Mouse (Mus musculus): ENCODE data around the gene Sox6. TPM values are rescaled to one million over a fixed set of nuclear protein-coding genes. Genes with fewer than 3 reads are reported as not detected.

Sox6 gene
- polyA plus RNA-seq, 1 experiment from 2014 or later: 37.1 TPM

- DNase-seq (ENCODE audit: low spot score) (no peak), ATAC-seq (replicated peaks; ENCODE audit: low FRiP score) (no peak)
- H3K9ac ChIP-seq (ENCODE audit: low read depth, low read length): no peak overlapping the region
- H3K4me1 ChIP-seq (replicated peaks; ENCODE audit: control insufficient read depth, insufficient read depth, low read length): peaks cover 26% of the 10 kb centered on the region
- no peak overlapping the region for H3K4me2 ChIP-seq
- no peaks in the 10 kb centered on the region for H3K27me3 ChIP-seq (replicated peaks; ENCODE audit: control insufficient read depth, insufficient read depth, low read length)
- H3K9me3 ChIP-seq (ENCODE audit: control insufficient read depth, low read length): no peaks in the 10 kb centered on the region
- no peaks in the 10 kb centered on the region for H3K36me3 ChIP-seq (ENCODE audit: control insufficient read depth, insufficient read depth, low read length)
- H3K27ac ChIP-seq (ENCODE audit: low read depth, low read length): no peak overlapping the region
- no peak overlapping the region for H3K4me3 ChIP-seq (ENCODE audit: low read depth, low read length)
- 85% methylated on average over 3 of the region's 3 CpGs for WGBS
These were observed 147.1 kb downstream of the Sox6 start for GRCm38 (mm10) chr7:115891482-115891881.

GRCm38 (mm10) chr7:115889926-115890325, 148.7 kb downstream of the Sox6 start:
- no peaks in the 10 kb centered on the region for H3K27me3 ChIP-seq (replicated peaks; ENCODE audit: control insufficient read depth, insufficient read depth, low read length)

DNA sequence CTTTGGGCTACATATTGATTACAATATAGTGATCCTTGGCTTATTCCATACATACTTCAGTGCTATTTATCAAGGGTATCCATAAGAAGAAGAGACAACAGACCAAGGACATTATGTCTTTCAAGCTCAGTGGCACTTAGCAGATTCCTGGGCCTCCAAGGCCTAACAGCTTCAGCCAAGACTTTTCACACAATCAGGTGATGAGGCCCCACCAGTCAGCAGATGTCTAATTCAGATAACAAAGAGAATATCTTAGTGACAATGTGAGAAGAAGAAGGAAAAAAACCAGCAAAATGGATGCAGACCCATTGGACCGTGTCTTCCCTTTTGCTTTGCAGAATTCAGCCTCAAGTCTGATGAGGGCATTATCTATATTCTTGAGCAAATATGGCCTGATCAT, 150.0 kb downstream of the Sox6 start:
- H3K36me3 ChIP-seq (ENCODE audit: control insufficient read depth, insufficient read depth, low read length): no peaks in the 10 kb centered on the region
- H3K4me3 ChIP-seq (ENCODE audit: low read depth, low read length): no peak overlapping the region
- no peak overlapping the region for H3K4me2 ChIP-seq
- no peak overlapping the region for H3K27ac ChIP-seq (ENCODE audit: low read depth, low read length)
- ATAC-seq (replicated peaks; ENCODE audit: low FRiP score) (peak; percentile 79), DNase-seq (ENCODE audit: low spot score) (no peak)
- 0 out of 2 replicates have a peak, but pooled peaks cover 6% of the 10 kb centered on the region for H3K4me1 ChIP-seq (replicated peaks; ENCODE audit: control insufficient read depth, insufficient read depth, low read length)
- no peaks in the 10 kb centered on the region for H3K27me3 ChIP-seq (replicated peaks; ENCODE audit: control insufficient read depth, insufficient read depth, low read length)
- 65% methylated on average over 1 of the region's 1 CpGs for WGBS
- H3K9me3 ChIP-seq (ENCODE audit: control insufficient read depth, low read length): no peaks in the 10 kb centered on the region
- H3K9ac ChIP-seq (ENCODE audit: low read depth, low read length): no peak overlapping the region

More at GRCm38 (mm10) chr7:115889926-115890325, 148.7 kb downstream of the Sox6 start:
- Histone ChIP-seq H3K9ac (ENCODE audit: low read depth, low read length) (no peak overlapping the region), H3K9me3 (ENCODE audit: control insufficient read depth, low read length) (no peaks in the 10 kb centered on the region), H3K36me3 (ENCODE audit: control insufficient read depth, insufficient read depth, low read length) (no peaks in the 10 kb centered on the region), H3K4me2 (no peak overlapping the region), H3K4me1 (replicated peaks; ENCODE audit: control insufficient read depth, insufficient read depth, low read length) (peaks cover 18% of the 10 kb centered on the region), H3K27ac (ENCODE audit: low read depth, low read length) (no peak overlapping the region), H3K4me3 (ENCODE audit: low read depth, low read length) (no peak overlapping the region)
- WGBS: 81% methylated on average over 7 of the region's 7 CpGs
- ATAC-seq (replicated peaks; ENCODE audit: low FRiP score) (no peak), DNase-seq (ENCODE audit: low spot score) (no peak)

DNA sequence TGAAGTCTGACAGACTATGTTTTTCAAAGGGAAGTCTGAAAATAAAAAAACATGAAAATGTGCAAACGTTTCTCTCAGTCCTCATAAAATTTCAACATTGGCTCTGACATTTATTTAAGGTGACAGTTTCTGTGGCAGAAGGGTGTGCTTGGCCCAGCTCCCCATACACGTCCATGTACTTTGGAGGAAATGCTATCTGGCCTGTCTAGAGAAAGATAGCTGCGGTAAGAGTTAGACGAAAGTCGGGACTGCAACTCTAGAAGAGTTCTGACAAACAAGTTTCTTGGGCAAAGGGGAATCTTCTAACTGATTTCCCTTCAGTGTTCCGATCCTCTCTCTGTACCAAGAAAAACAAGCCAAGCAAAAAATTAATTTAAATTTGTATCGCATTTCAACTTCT, 150.5 kb downstream of the Sox6 start:
- no peak overlapping the region for H3K4me2 ChIP-seq
- H3K9me3 ChIP-seq (ENCODE audit: control insufficient read depth, low read length): no peaks in the 10 kb centered on the region
- no peak overlapping the region for H3K27ac ChIP-seq (ENCODE audit: low read depth, low read length)
- ATAC-seq (replicated peaks; ENCODE audit: low FRiP score) (peak; percentile 82), DNase-seq (ENCODE audit: low spot score) (no peak)
- no peak overlapping the region for H3K4me3 ChIP-seq (ENCODE audit: low read depth, low read length)
- no peaks in the 10 kb centered on the region for H3K27me3 ChIP-seq (replicated peaks; ENCODE audit: control insufficient read depth, insufficient read depth, low read length)
- 0 out of 2 replicates have a peak, but pooled peaks cover 6% of the 10 kb centered on the region for H3K4me1 ChIP-seq (replicated peaks; ENCODE audit: control insufficient read depth, insufficient read depth, low read length)
- H3K36me3 ChIP-seq (ENCODE audit: control insufficient read depth, insufficient read depth, low read length): no peaks in the 10 kb centered on the region
- no peak overlapping the region for H3K9ac ChIP-seq (ENCODE audit: low read depth, low read length)
- WGBS: 52% methylated on average over 7 of the region's 7 CpGs

DNA sequence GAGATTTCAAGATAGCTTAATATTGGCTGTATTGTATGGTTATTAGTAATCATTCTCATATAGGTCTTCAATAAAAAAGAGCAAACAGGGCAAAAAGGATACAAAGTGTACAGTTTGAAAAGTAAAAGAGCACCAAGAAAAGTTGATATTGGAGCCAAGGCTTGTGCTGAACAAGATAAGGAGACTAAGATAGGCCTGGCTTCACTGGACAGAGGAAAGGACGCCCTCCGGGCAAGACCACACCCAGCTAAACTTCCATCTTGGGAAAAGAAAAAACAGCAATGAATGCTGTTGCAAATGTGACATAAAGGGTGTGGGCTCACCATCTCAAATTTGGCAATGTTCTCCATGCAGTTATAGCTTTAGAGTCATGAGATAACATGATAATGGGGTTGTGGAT, 165.7 kb downstream of the Sox6 start:
- ATAC-seq (replicated peaks; ENCODE audit: low FRiP score): no peak
- no peaks in the 10 kb centered on the region for H3K27me3 ChIP-seq (replicated peaks; ENCODE audit: control insufficient read depth, insufficient read depth, low read length)
- WGBS: 62% methylated on average over 2 of the region's 2 CpGs

GRCm38 (mm10) chr7:115868504-115868903, 170.1 kb downstream of the Sox6 start:
- no peaks in the 10 kb centered on the region for H3K9me3 ChIP-seq (ENCODE audit: control insufficient read depth, low read length)
- no peak overlapping the region for H3K4me2 ChIP-seq
- peaks cover 2% of the 10 kb centered on the region for H3K4me1 ChIP-seq (replicated peaks; ENCODE audit: control insufficient read depth, insufficient read depth, low read length)
- H3K4me3 ChIP-seq (ENCODE audit: low read depth, low read length): no peak overlapping the region
- no peak for DNase-seq (ENCODE audit: low spot score)
- no peak overlapping the region for H3K27ac ChIP-seq (ENCODE audit: low read depth, low read length)
- WGBS: 79% methylated on average over 2 of the region's 2 CpGs
- no peaks in the 10 kb centered on the region for H3K36me3 ChIP-seq (ENCODE audit: control insufficient read depth, insufficient read depth, low read length)
- no peak for ATAC-seq (replicated peaks; ENCODE audit: low FRiP score)
- H3K27me3 ChIP-seq (replicated peaks; ENCODE audit: control insufficient read depth, insufficient read depth, low read length): no peaks in the 10 kb centered on the region
- H3K9ac ChIP-seq (ENCODE audit: low read depth, low read length): no peak overlapping the region

More for the DNA sequence above, 165.7 kb downstream of the Sox6 start:
- H3K27ac ChIP-seq (ENCODE audit: low read depth, low read length): no peak overlapping the region
- H3K9ac ChIP-seq (ENCODE audit: low read depth, low read length): no peak overlapping the region
- H3K9me3 ChIP-seq (ENCODE audit: control insufficient read depth, low read length): no peaks in the 10 kb centered on the region
- 0 out of 2 replicates have a peak, but pooled peaks cover 2% of the 10 kb centered on the region for H3K4me1 ChIP-seq (replicated peaks; ENCODE audit: control insufficient read depth, insufficient read depth, low read length)
- no peak overlapping the region for H3K4me3 ChIP-seq (ENCODE audit: low read depth, low read length)
- H3K36me3 ChIP-seq (ENCODE audit: control insufficient read depth, insufficient read depth, low read length): no peaks in the 10 kb centered on the region
- DNase-seq (ENCODE audit: low spot score): no peak
- H3K4me2 ChIP-seq: no peak overlapping the region

- H3K36me3 ChIP-seq (ENCODE audit: control insufficient read depth, insufficient read depth, low read length): no peaks in the 10 kb centered on the region
- no peak overlapping the region for H3K4me3 ChIP-seq (ENCODE audit: low read depth, low read length)
- H3K9ac ChIP-seq (ENCODE audit: low read depth, low read length): no peak overlapping the region
- no peak for ATAC-seq (replicated peaks; ENCODE audit: low FRiP score)
- H3K9me3 ChIP-seq (ENCODE audit: control insufficient read depth, low read length): no peaks in the 10 kb centered on the region
- no peaks in the 10 kb centered on the region for H3K27me3 ChIP-seq (replicated peaks; ENCODE audit: control insufficient read depth, insufficient read depth, low read length)
- DNase-seq (ENCODE audit: low spot score): no peak
- no peaks in the 10 kb centered on the region; the same call in none of the 2 replicates for H3K4me1 ChIP-seq (replicated peaks; ENCODE audit: control insufficient read depth, insufficient read depth, low read length)
- H3K27ac ChIP-seq (ENCODE audit: low read depth, low read length): no peak overlapping the region
- WGBS: 59% methylated on average over 10 of the region's 10 CpGs
- no peak overlapping the region for H3K4me2 ChIP-seq
These were observed 170.9 kb downstream of the Sox6 start for GRCm38 (mm10) chr7:115867518-115868270.

GRCm38 (mm10) chr7:115866698-115867500, 171.7 kb downstream of the Sox6 start:
- no peak for DNase-seq (ENCODE audit: low spot score)
- 0 out of 2 replicates have a peak, but pooled peaks have one; percentile 29 for ATAC-seq (replicated peaks; ENCODE audit: low FRiP score)
- no peak overlapping the region for H3K27ac ChIP-seq (ENCODE audit: low read depth, low read length)
- H3K9me3 ChIP-seq (ENCODE audit: control insufficient read depth, low read length): no peaks in the 10 kb centered on the region
- no peak overlapping the region for H3K4me3 ChIP-seq (ENCODE audit: low read depth, low read length)
- H3K27me3 ChIP-seq (replicated peaks; ENCODE audit: control insufficient read depth, insufficient read depth, low read length): no peaks in the 10 kb centered on the region
- H3K4me2 ChIP-seq: no peak overlapping the region
- no peaks in the 10 kb centered on the region; the same call in none of the 2 replicates for H3K4me1 ChIP-seq (replicated peaks; ENCODE audit: control insufficient read depth, insufficient read depth, low read length)
- WGBS: 54% methylated on average over 9 of the region's 9 CpGs
- no peak overlapping the region for H3K9ac ChIP-seq (ENCODE audit: low read depth, low read length)
- no peaks in the 10 kb centered on the region for H3K36me3 ChIP-seq (ENCODE audit: control insufficient read depth, insufficient read depth, low read length)

Measured in liver, embryonic 11.5 days (tissue).